Mouse (Mus musculus) midbrain, postnatal 0 days (tissue): ENCODE data around the gene Rab43. TPM values are rescaled to one million over a fixed set of nuclear protein-coding genes. Genes with fewer than 3 reads are reported as not detected.

Experiments
- ATAC-seq: fragments of 200-750 bp; cut with Nextera tagmentation; 2 replicates; pipeline ENCODE4 v1.8.0; 2017; ENCODE audit warnings: moderate number of reproducible peaks, mild to moderate bottlenecking, moderate TSS enrichment, moderate library complexity; ENCODE audit not compliant: low FRiP score
- DNase-seq: peaks from one replicate; pipeline ENCODE4 v3.0.0-alpha.2; 2015; ENCODE audit warnings: low spot score
- H3K27ac ChIP-seq: fragments of 300-500 bp; sonication (generic); 2 replicates; pipeline ENCODE4 v1.5.1; 2014; ENCODE audit warnings: low read depth, mild to moderate bottlenecking, low read length, mixed read lengths
- H3K27me3 ChIP-seq: fragments of 300-500 bp; sonication (generic); 2 replicates; pipeline ENCODE4 v1.6.1; 2014; ENCODE audit warnings: low read length, control low read depth, mixed read lengths; ENCODE audit not compliant: insufficient read depth
- H3K36me3 ChIP-seq: fragments of 300-500 bp; sonication (generic); 2 replicates; pipeline ENCODE4 v1.6.1; 2014; ENCODE audit warnings: low read length, control low read depth, mixed read lengths; ENCODE audit not compliant: insufficient read depth
- H3K4me1 ChIP-seq: fragments of 300-500 bp; sonication (generic); 2 replicates; pipeline ENCODE4 v1.6.1; 2014; ENCODE audit warnings: mild to moderate bottlenecking, control low read depth, antibody characterized with exemption, low read length, mixed read lengths; ENCODE audit not compliant: insufficient read depth
- H3K4me2 ChIP-seq: fragments of 300-500 bp; sonication (generic); 2 replicates; pipeline ENCODE4 v1.6.1; 2014; ENCODE audit warnings: low read depth, mild to moderate bottlenecking, low read length, mixed read lengths; ENCODE audit not compliant: poor library complexity, severe bottlenecking
- H3K4me3 ChIP-seq: fragments of 300-500 bp; sonication (generic); 2 replicates; pipeline ENCODE4 v1.5.1; 2014; ENCODE audit warnings: low read depth, mild to moderate bottlenecking, low read length, moderate library complexity
- H3K9ac ChIP-seq: fragments of 300-500 bp; sonication (generic); replicated peaks from 2 replicates; pipeline ENCODE4 v1.6.1; 2014; ENCODE audit warnings: mild to moderate bottlenecking, low read length, moderate library complexity, mixed read lengths; ENCODE audit not compliant: poor library complexity, severe bottlenecking
- H3K9me3 ChIP-seq: fragments of 300-500 bp; sonication (generic); 2 replicates; pipeline ENCODE4 v1.6.1; 2016; ENCODE audit warnings: low read length, control low read depth
- CTCF ChIP-seq: IDR thresholded peaks from 2 replicates; pipeline ENCODE4 v1.5.1; 2016; ENCODE audit warnings: antibody characterized with exemption, mild to moderate bottlenecking
- WGBS: fragments of 180-500 bp; shearing (Covaris S2); extraction: QIAGEN DNeasy Blood & Tissue Kit; methylation state at CpG from one replicate; pipeline ENCODE4 v1.1.7; 2014; 5-methylcytosine and 5-hydroxymethylcytosine counted together
- polyA plus RNA-seq: library from polyadenylated mRNA; unstranded; fragments of >200 nt; fragmentation: Nextera tagmentation; extraction: Ambion mirVana; gene quantifications from 2 replicates; pipeline ENCODE4 v1.2.1, GENCODE M21; 2015
- total RNA-seq: library from RNA; depleted of rRNA; stranded (reverse); fragments of >200 nt; gene quantifications from 2 replicates; pipeline ENCODE4 v1.2.3, GENCODE M21; 2014; rRNA removed

Rab43 gene
- total RNA-seq: 23.2 and 31.6 TPM in 2 replicates
- 7.7 and 9.9 TPM in 2 replicates for polyA plus RNA-seq

GRCm38 (mm10) chr6:87811675-87812338, at the start of gene Rab43:
Gene Rab43, minus strand, starts transcription at chr6:87812164.
- DNase-seq (peak; percentile 89), ATAC-seq (peak; percentile 95)
- H3K4me2 ChIP-seq: peak within 1 kb of the TSS; percentile 91
- H3K9ac ChIP-seq: peak within 1 kb of the TSS; percentile 83
- H3K27me3 ChIP-seq: no peaks in the 10 kb centered on the region
- peaks cover 18% of the 10 kb centered on the region for H3K36me3 ChIP-seq
- under 1% methylated on average over 44 of the region's 56 CpGs for WGBS
- H3K27ac ChIP-seq: peak within 1 kb of the TSS; percentile 67
- no peaks in the 10 kb centered on the region for H3K9me3 ChIP-seq
- H3K4me1 ChIP-seq: peaks cover 5% of the 10 kb centered on the region; the same call in 1 of the 2 replicates
- peak; percentile 50 for TF ChIP-seq CTCF
- H3K4me3 ChIP-seq: peak within 1 kb of the TSS; percentile 75

GRCm38 (mm10) chr6:87857071-87857470, 45.1 kb upstream of the Rab43 start:
- DNase-seq: no peak
- Histone ChIP-seq H3K27ac (no peak overlapping the region), H3K4me3 (no peak overlapping the region), H3K9ac (no peak overlapping the region), H3K4me1 (no peaks in the 10 kb centered on the region), H3K27me3 (no peaks in the 10 kb centered on the region), H3K36me3 (no peaks in the 10 kb centered on the region), H3K4me2 (no peak overlapping the region), H3K9me3 (no peaks in the 10 kb centered on the region)
- 50% methylated on average over 1 of the region's 1 CpGs for WGBS
- no peak for ATAC-seq
- no peak for TF ChIP-seq CTCF

GRCm38 (mm10) chr6:87853446-87853845, 41.5 kb upstream of the Rab43 start:
- Histone ChIP-seq H3K4me1 (peaks cover 4% of the 10 kb centered on the region; the same call in 1 of the 2 replicates), H3K36me3 (no peaks in the 10 kb centered on the region), H3K27ac (no peak overlapping the region), H3K4me2 (no peak overlapping the region), H3K27me3 (no peaks in the 10 kb centered on the region), H3K9ac (no peak overlapping the region), H3K4me3 (no peak overlapping the region), H3K9me3 (no peaks in the 10 kb centered on the region)
- no peak for TF ChIP-seq CTCF
- ATAC-seq (no peak), DNase-seq (no peak)
- WGBS: 87% methylated on average over 4 of the region's 4 CpGs

- no peak for TF ChIP-seq CTCF
- Histone ChIP-seq H3K27me3 (no peaks in the 10 kb centered on the region), H3K27ac (no peak overlapping the region), H3K4me1 (peaks cover 6% of the 10 kb centered on the region; the same call in 1 of the 2 replicates), H3K9me3 (no peaks in the 10 kb centered on the region), H3K36me3 (no peaks in the 10 kb centered on the region), H3K9ac (no peak overlapping the region), H3K4me3 (no peak overlapping the region), H3K4me2 (0 out of 2 replicates have a peak overlapping the region, but pooled peaks have one; percentile 78)
- WGBS: 83% methylated on average over 6 of the region's 6 CpGs
- DNase-seq (no peak), ATAC-seq (no peak)
Measured at GRCm38 (mm10) chr6:87851871-87852270, 39.9 kb upstream of the Rab43 start.

GRCm38 (mm10) chr6:87850900-87851614, 39.1 kb upstream of the Rab43 start, which contains the start of gene Cnbp:
Gene Cnbp, minus strand, starts transcription at chr6:87851106.
- TF ChIP-seq CTCF: no peak; the same call in 1 of the 2 replicates
- H3K27me3 ChIP-seq: no peaks in the 10 kb centered on the region
- peak within 1 kb of the TSS; percentile 97 for H3K9ac ChIP-seq
- peak within 1 kb of the TSS; percentile 99 for H3K4me3 ChIP-seq
- WGBS: under 1% methylated on average over 55 of the region's 55 CpGs
- ATAC-seq (peak; percentile 99), DNase-seq (peak; percentile 98)
- no peaks in the 10 kb centered on the region for H3K36me3 ChIP-seq
- no peaks in the 10 kb centered on the region for H3K9me3 ChIP-seq
- peak within 1 kb of the TSS; percentile 78 for H3K4me2 ChIP-seq
- H3K27ac ChIP-seq: peak within 1 kb of the TSS; percentile 95
- peaks cover 6% of the 10 kb centered on the region; the same call in 1 of the 2 replicates for H3K4me1 ChIP-seq
